Mouse (Mus musculus): ENCODE data around the gene Cbx1.
"Not testable (repeated sequence)": the region's sequence is repeated elsewhere in the genome, so short reads cannot be mapped to it uniquely, and the experiment has no call there.

The Cbx1 gene

GRCm38 (mm10) chr11:96840290-96840689, 51.4 kb downstream of the Cbx1 start:
- DNase-seq = peak; percentile 47

- no peak for DNase-seq
These were observed 54.7 kb downstream of the Cbx1 start for GRCm38 (mm10) chr11:96843627-96844026.

- DNase-seq = no peak
These were observed 58.3 kb downstream of the Cbx1 start for GRCm38 (mm10) chr11:96847240-96847639.

GRCm38 (mm10) chr11:96848694-96849093, 59.8 kb downstream of the Cbx1 start:
- DNase-seq = no peak

- DNase-seq = not testable (repeated sequence)
These were observed 60.2 kb downstream of the Cbx1 start for GRCm38 (mm10) chr11:96849145-96849544.

GRCm38 (mm10) chr11:96849681-96850467, 60.9 kb downstream of the Cbx1 start, which contains the start of gene Copz2:
Copz2 (plus strand) TSS chr11:96849870.
- DNase-seq = no peak

GRCm38 (mm10) chr11:96857446-96857845, 68.5 kb downstream of the Cbx1 start:
- no peak for DNase-seq

Data from right cerebral cortex, postnatal 14 days (tissue).